Mouse (Mus musculus) liver, adult (tissue): Measurements from ENCODE around the gene Ifi208.
"Not testable (repeated sequence)": the region's sequence is repeated elsewhere in the genome, so short reads cannot be mapped to it uniquely, and the experiment has no call there.

Source experiments
- GATA4 ChIP-seq: IDR thresholded peaks from 2 replicates; pipeline ENCODE4 v1.6.1; 2014; ENCODE audit warnings: mild to moderate bottlenecking, low read length; ENCODE audit not compliant: insufficient replicate concordance

The Ifi208 gene

GRCm38 (mm10) chr1:173673458-173674097, at the start of gene Ifi208:
TSS of gene Ifi208 (plus strand) at chr1:173673675.
- not testable (repeated sequence) for TF ChIP-seq GATA4

GRCm38 (mm10) chr1:173624052-173624451, 49.4 kb upstream of the Ifi208 start:
- no peak for TF ChIP-seq GATA4

- TF ChIP-seq GATA4: no peak
These were observed 46.8 kb upstream of the Ifi208 start for GRCm38 (mm10) chr1:173626686-173627085.

- not testable (repeated sequence) for TF ChIP-seq GATA4
These were observed 42.9 kb upstream of the Ifi208 start, which contains the start of gene Ifi209 for GRCm38 (mm10) chr1:173630622-173631021. TSS of gene Ifi209 (plus strand) at chr1:173630917.

GRCm38 (mm10) chr1:173633969-173634645, 39.4 kb upstream of the Ifi208 start:
- TF ChIP-seq GATA4: no peak

GRCm38 (mm10) chr1:173645393-173645792, 28.1 kb upstream of the Ifi208 start:
- no peak for TF ChIP-seq GATA4

- TF ChIP-seq GATA4: no peak
These were observed 15.5 kb upstream of the Ifi208 start for GRCm38 (mm10) chr1:173657973-173658372.

GRCm38 (mm10) chr1:173694270-173694669, 20.8 kb downstream of the Ifi208 start:
- TF ChIP-seq GATA4: no peak

- no peak for TF ChIP-seq GATA4
These were observed 59.7 kb downstream of the Ifi208 start for GRCm38 (mm10) chr1:173733219-173733618.

- no peak for TF ChIP-seq GATA4
These were observed 63.5 kb downstream of the Ifi208 start for GRCm38 (mm10) chr1:173736986-173737385.

GRCm38 (mm10) chr1:173740537-173740936, 67.1 kb downstream of the Ifi208 start:
- TF ChIP-seq GATA4: no peak

GRCm38 (mm10) chr1:173741656-173742055, 68.2 kb downstream of the Ifi208 start, which contains the start of gene Ifi207:
TSS of gene Ifi207 (minus strand) at chr1:173741747.
- TF ChIP-seq GATA4: peak; percentile 16; the same call in 1 of the 2 replicates

GRCm38 (mm10) chr1:173742262-173742661, 68.8 kb downstream of the Ifi208 start:
- TF ChIP-seq GATA4: no peak
